Mouse (Mus musculus) neural tube, embryonic 13.5 days (tissue): Measurements from ENCODE around the gene Bcl9l. TPM values are rescaled to one million over a fixed set of nuclear protein-coding genes. Genes with fewer than 3 reads are reported as not detected.

ENCODE experiments used
- ATAC-seq: fragments of 200-750 bp; cut with Nextera tagmentation; 2 replicates; pipeline ENCODE4 v1.8.0; 2017; ENCODE audit warnings: low read depth, mild to moderate bottlenecking, moderate TSS enrichment, moderate library complexity
- H3K27ac ChIP-seq: fragments of 300-500 bp; sonication (generic); replicated peaks from 2 replicates; pipeline ENCODE4 v1.5.1; 2015; ENCODE audit warnings: moderate library complexity, mild to moderate bottlenecking, inconsistent platforms
- H3K27me3 ChIP-seq: fragments of 300-500 bp; sonication (generic); 2 replicates; pipeline ENCODE4 v1.6.1; 2015; ENCODE audit warnings: mild to moderate bottlenecking, inconsistent platforms
- H3K36me3 ChIP-seq: fragments of 300-500 bp; sonication (generic); 2 replicates; pipeline ENCODE4 v1.6.1; 2015; ENCODE audit warnings: mild to moderate bottlenecking, inconsistent platforms
- H3K4me1 ChIP-seq: fragments of 300-500 bp; sonication (generic); replicated peaks from 2 replicates; pipeline ENCODE4 v1.6.1; 2015; ENCODE audit warnings: inconsistent platforms
- H3K4me2 ChIP-seq: fragments of 300-500 bp; sonication (generic); 2 replicates; pipeline ENCODE4 v1.6.1; 2015; ENCODE audit warnings: inconsistent platforms, mild to moderate bottlenecking, moderate library complexity
- H3K4me3 ChIP-seq: fragments of 300-500 bp; sonication (generic); 2 replicates; pipeline ENCODE4 v1.5.1; 2015; ENCODE audit warnings: mild to moderate bottlenecking, inconsistent platforms
- H3K9ac ChIP-seq: fragments of 300-500 bp; sonication (generic); 2 replicates; pipeline ENCODE4 v1.6.1; 2015; ENCODE audit warnings: moderate library complexity, mild to moderate bottlenecking, inconsistent platforms
- H3K9me3 ChIP-seq: fragments of 300-500 bp; sonication (generic); 2 replicates; pipeline ENCODE4 v1.6.1; 2016; ENCODE audit warnings: inconsistent platforms
- WGBS: fragments of 180-500 bp; shearing (Covaris S2); methylation state at CpG from one replicate; pipeline ENCODE4 v1.1.7; 2015; 5-methylcytosine and 5-hydroxymethylcytosine counted together
- polyA plus RNA-seq: library from polyadenylated mRNA; unstranded; fragments of >200 nt; fragmentation: Nextera tagmentation; extraction: Ambion mirVana; gene quantifications from 2 replicates; pipeline ENCODE4 v1.2.1, GENCODE M21; 2015

Bcl9l gene
- polyA plus RNA-seq, 1 experiment from 2014 or later, result 9.4 TPM

DNA sequence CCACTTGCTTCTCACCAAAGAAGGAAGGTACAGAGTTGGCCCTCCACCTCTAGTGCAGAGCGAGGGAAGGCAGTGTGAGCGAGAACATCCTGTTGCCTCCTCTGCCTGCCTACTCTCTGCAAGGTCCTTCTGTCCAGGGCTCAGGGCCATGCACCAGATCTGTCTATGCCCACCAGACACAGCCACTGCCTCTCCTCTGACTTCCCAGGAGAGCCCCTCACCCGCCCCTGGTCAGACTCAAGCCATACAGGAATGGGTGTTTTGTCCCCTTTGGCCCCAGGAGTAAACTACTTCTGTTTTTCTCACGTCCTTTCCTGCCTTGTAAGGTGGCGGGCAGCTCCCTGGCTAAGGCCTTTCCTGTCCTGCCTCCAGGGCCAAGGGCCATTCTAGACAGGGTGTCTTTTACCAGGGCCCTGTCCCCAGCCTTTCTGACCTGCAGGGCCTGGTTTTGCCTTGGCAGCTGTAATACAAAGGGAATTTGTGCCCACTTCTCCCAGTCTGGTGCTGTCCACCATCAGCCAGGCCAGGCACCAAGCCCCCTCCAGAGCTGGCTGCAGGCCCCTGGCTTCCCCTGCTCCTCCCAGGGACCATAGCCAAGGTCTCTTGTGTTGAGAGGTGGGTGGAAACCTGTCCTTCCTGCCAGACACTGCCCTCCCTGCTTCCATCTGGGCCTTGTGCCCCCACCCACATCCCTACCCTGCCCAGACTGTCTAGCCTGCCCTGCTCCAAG is 28.4 kb downstream of the Bcl9l start:
- Histone ChIP-seq H3K4me1 (peaks cover 39% of the 10 kb centered on the region), H3K9ac (no peak overlapping the region), H3K27me3 (peaks cover 6% of the 10 kb centered on the region; the same call in 1 of the 2 replicates), H3K4me3 (no peak overlapping the region), H3K27ac (peak overlapping the region; percentile 38; the same call in 1 of the 2 replicates), H3K9me3 (no peaks in the 10 kb centered on the region), H3K4me2 (0 out of 2 replicates have a peak overlapping the region, but pooled peaks have one; percentile 52), H3K36me3 (peaks cover 33% of the 10 kb centered on the region)
- whole genome bisulfite sequencing, result 71% methylated on average over 5 of the region's 5 CpGs
- ATAC-seq, result no peak

DNA sequence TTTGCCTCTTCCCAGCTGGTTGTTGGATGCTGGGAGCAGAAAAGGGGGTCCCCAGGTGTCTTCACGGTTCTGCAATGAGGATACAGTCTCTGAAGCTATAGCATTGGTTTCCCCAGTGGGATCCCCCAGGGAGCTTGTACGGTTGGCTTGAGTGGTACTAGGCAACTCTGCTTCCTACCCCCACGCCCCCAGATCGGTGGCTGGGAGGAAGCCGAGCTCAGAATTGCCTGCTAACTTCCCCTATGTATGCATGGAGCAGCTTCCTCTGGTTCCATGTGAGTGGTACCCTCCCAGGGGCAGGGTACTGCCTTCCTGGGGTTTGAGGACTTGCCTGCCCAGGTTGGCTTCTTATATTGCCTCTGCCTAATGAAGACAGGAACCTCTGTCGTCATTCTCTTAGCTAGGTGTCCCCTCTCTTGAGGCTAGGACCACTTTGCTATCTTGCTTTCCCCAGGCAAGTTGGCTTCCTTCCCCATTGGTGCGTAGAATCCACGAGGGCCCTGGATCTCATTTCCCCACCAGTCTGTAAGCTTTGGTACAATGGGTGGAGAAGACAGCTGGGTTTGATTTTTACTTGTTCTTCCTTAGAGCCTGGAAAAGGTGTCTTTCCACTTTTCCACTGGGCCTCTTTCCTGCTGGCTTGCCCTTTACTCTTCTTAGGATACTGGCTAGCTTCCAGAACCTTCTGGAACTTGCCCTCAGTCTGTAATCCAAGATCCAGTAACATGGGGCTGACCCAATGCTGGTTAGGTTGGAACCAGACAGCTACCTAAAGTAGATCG is 29.5 kb downstream of the Bcl9l start:
- Histone ChIP-seq H3K4me1 (peaks cover 38% of the 10 kb centered on the region), H3K36me3 (peaks cover 22% of the 10 kb centered on the region), H3K9ac (no peak overlapping the region), H3K4me3 (no peak overlapping the region), H3K27me3 (peaks cover 6% of the 10 kb centered on the region; the same call in 1 of the 2 replicates), H3K4me2 (no peak overlapping the region), H3K9me3 (no peaks in the 10 kb centered on the region), H3K27ac (no peak overlapping the region)
- WGBS, result 74% methylated on average over 9 of the region's 9 CpGs
- ATAC-seq, result no peak

- Histone ChIP-seq H3K4me3 (no peak overlapping the region), H3K4me2 (no peak overlapping the region), H3K9me3 (no peaks in the 10 kb centered on the region), H3K27me3 (peaks cover 6% of the 10 kb centered on the region; the same call in 1 of the 2 replicates), H3K36me3 (peaks cover 17% of the 10 kb centered on the region), H3K4me1 (peaks cover 38% of the 10 kb centered on the region), H3K9ac (no peak overlapping the region), H3K27ac (no peak overlapping the region)
- 85% methylated on average over 3 of the region's 3 CpGs for WGBS
- ATAC-seq, result no peak
Measured at GRCm38 (mm10) chr9:44512717-44513003, 30.0 kb downstream of the Bcl9l start.

DNA sequence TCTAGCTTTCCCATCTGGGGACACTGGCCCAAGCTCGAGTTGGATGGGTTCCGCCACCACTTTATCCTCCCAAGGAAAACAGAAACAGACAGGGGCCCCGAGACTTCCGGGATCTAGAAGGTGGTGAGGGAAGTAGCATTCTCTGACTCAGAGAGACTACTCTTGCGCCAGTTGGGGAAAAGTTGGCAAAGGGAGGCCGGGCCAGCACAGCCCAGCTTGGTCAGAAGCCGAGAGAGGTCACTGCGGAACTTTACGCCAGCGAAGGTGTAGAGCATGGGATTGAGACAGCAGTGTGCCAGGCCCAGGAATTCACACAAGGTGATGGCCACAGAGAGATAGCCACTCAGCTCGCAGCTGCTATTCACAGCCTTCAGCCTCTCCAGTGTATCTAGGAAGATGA is 30.5 kb downstream of the Bcl9l start:
- 90% methylated on average over 11 of the region's 11 CpGs for WGBS
- Histone ChIP-seq H3K4me1 (peaks cover 41% of the 10 kb centered on the region), H3K4me2 (no peak overlapping the region), H3K27me3 (peaks cover 6% of the 10 kb centered on the region; the same call in 1 of the 2 replicates), H3K36me3 (peaks cover 13% of the 10 kb centered on the region), H3K9ac (no peak overlapping the region), H3K9me3 (no peaks in the 10 kb centered on the region), H3K27ac (no peak overlapping the region), H3K4me3 (no peak overlapping the region)
- ATAC-seq, result no peak

DNA sequence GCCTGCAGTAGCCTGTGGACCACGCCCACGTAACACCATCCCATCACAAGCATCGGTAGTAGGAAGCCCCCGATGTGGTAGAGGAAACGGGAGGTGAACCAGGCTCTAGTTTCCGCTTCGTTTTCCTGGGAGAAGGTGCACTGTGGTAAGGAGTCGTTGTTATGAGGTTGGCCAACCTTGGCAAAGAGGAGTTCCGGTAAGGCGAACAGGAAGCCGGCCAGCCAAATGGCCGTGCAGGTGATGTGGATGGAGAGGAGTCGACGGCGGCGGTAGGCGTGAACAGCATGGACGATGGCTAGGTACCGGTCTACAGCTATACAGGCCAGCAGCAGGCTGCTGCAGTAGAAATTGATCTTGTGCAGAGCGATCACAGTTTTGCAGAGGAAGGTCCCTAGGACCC is 31.0 kb downstream of the Bcl9l start:
- H3K36me3 ChIP-seq, result peaks cover 8% of the 10 kb centered on the region
- H3K27me3 ChIP-seq, result peaks cover under 1% of the 10 kb centered on the region; the same call in 1 of the 2 replicates
- H3K4me3 ChIP-seq, result no peak overlapping the region
- WGBS, result 79% methylated on average over 20 of the region's 20 CpGs
- no peak overlapping the region for H3K4me2 ChIP-seq
- peaks cover 42% of the 10 kb centered on the region for H3K4me1 ChIP-seq
- H3K9ac ChIP-seq, result no peak overlapping the region
- no peaks in the 10 kb centered on the region for H3K9me3 ChIP-seq
- ATAC-seq, result no peak
- H3K27ac ChIP-seq, result no peak overlapping the region

GRCm38 (mm10) chr9:44514147-44514546 is 31.5 kb downstream of the Bcl9l start:
- WGBS, result 90% methylated on average over 5 of the region's 5 CpGs
- no peak overlapping the region for H3K4me2 ChIP-seq
- no peak overlapping the region for H3K9ac ChIP-seq
- H3K27me3 ChIP-seq, result no peaks in the 10 kb centered on the region
- no peak overlapping the region for H3K4me3 ChIP-seq
- ATAC-seq, result no peak
- H3K36me3 ChIP-seq, result peaks cover 2% of the 10 kb centered on the region
- peaks cover 38% of the 10 kb centered on the region for H3K4me1 ChIP-seq
- H3K27ac ChIP-seq, result no peak overlapping the region
- no peaks in the 10 kb centered on the region for H3K9me3 ChIP-seq

DNA sequence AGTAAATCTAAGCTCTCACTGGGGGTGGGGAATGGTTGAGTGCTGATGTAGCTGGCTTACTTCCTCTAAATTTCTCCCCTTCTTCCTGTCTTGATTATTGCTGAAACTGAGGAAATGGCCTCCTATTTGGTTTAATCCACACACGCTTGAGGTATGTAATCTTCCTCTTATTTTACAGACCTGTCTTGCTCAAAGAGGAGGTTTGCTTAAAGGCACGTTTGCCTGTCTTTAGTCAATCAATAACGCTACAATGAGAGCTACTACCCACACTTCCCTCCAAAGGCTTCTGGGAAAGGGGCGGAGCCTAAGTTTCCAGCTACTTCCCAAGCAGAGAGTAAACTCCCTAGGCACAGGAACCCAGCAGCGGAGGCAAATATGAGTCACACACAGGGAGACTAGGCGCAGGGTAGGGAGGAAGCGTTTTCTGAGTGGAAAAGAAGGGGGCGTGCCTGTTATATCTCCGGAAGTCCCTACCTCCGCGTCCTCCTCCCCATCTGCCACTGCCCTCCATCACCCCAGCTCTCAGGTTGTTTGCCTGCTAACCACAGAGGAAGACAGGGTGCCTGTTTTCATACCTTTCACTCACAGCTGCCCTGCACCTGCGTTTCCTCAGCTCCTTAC is 32.6 kb downstream of the Bcl9l start:
- Histone ChIP-seq H3K9me3 (no peaks in the 10 kb centered on the region), H3K9ac (no peak overlapping the region), H3K4me3 (no peak overlapping the region), H3K27ac (no peak overlapping the region), H3K4me1 (peaks cover 27% of the 10 kb centered on the region), H3K4me2 (no peak overlapping the region), H3K36me3 (no peaks in the 10 kb centered on the region), H3K27me3 (no peaks in the 10 kb centered on the region)
- ATAC-seq, result no peak
- 73% methylated on average over 12 of the region's 12 CpGs for WGBS

DNA sequence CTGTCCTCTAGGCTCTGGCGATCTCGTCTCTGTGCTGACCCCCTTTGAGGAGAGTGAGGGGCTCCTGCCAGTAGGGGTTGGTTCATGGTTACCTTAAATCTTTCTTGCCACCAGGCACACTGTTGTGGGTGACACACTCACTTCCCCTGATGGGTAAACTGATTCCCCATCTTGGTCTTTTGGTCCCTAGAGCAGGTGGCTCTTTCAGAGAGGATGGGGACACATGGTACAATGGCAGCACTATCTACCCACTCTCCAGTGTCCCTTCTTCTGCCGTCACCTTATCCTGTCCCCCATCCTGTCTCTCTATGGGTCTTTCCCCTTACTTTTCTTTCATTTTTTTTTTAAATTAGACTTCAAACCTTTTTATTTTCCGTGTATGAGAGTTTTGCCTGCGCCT is 33.3 kb downstream of the Bcl9l start:
- Histone ChIP-seq H3K27me3 (no peaks in the 10 kb centered on the region), H3K4me1 (peaks cover 21% of the 10 kb centered on the region), H3K4me2 (no peak overlapping the region), H3K36me3 (no peaks in the 10 kb centered on the region), H3K9me3 (no peaks in the 10 kb centered on the region), H3K9ac (no peak overlapping the region), H3K4me3 (no peak overlapping the region), H3K27ac (no peak overlapping the region)
- ATAC-seq, result no peak
- 88% methylated on average over 5 of the region's 5 CpGs for WGBS

DNA sequence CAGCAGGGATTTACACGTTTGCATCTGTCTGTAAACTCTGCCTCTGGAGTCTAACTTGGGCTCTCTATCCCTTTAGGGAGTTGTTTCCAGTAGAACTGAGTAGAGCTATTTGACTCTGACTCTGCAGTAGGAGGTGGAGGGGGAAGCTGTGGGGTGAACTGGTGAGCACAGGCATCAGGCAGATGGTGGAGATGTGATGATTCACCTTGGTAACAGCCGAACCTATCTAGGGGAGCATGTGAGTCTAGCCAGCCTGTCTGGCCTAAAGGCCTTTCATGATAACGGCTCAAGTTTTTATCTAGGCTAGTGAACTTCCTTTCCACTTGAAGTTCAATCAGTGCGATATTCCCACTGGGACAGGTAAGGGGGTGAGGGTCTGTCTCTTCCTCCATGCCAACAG is 34.7 kb downstream of the Bcl9l start:
- no peaks in the 10 kb centered on the region for H3K27me3 ChIP-seq
- no peak overlapping the region for H3K27ac ChIP-seq
- ATAC-seq, result no peak
- peaks cover 7% of the 10 kb centered on the region for H3K4me1 ChIP-seq
- 74% methylated on average over 4 of the region's 4 CpGs for WGBS
- no peaks in the 10 kb centered on the region for H3K9me3 ChIP-seq
- no peak overlapping the region for H3K4me2 ChIP-seq
- no peak overlapping the region for H3K9ac ChIP-seq
- no peaks in the 10 kb centered on the region for H3K36me3 ChIP-seq
- no peak overlapping the region for H3K4me3 ChIP-seq

DNA sequence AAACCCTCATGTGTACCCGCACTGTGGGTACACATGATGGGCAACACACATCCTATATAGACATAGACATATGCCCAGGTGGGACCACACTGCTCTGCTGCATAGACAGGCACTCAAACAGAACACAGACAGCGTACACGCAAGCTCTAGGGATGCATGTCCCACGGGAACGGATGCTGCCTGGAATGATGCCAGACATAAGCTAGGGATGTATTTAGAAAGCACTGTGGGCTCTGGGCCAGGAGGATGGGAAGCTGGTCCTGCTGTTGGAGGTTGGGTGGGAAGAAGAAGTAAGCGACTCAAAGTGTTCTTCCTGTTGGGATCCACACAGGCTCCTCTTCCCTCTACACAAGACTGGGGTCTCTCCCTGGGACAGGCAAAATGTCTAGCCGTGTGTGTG is 35.4 kb downstream of the Bcl9l start:
- H3K4me3 ChIP-seq, result no peak overlapping the region
- H3K27me3 ChIP-seq, result no peaks in the 10 kb centered on the region
- WGBS, result 76% methylated on average over 7 of the region's 7 CpGs
- no peak overlapping the region for H3K9ac ChIP-seq
- H3K27ac ChIP-seq, result no peak overlapping the region
- H3K36me3 ChIP-seq, result no peaks in the 10 kb centered on the region
- H3K9me3 ChIP-seq, result no peaks in the 10 kb centered on the region
- ATAC-seq, result no peak
- H3K4me2 ChIP-seq, result no peak overlapping the region
- peaks cover 4% of the 10 kb centered on the region; the same call in 1 of the 2 replicates for H3K4me1 ChIP-seq

GRCm38 (mm10) chr9:44521927-44522326 is 39.3 kb downstream of the Bcl9l start:
- Histone ChIP-seq H3K9ac (no peak overlapping the region), H3K4me2 (no peak overlapping the region), H3K4me1 (peaks cover 4% of the 10 kb centered on the region; the same call in 1 of the 2 replicates), H3K36me3 (no peaks in the 10 kb centered on the region), H3K4me3 (no peak overlapping the region), H3K27me3 (no peaks in the 10 kb centered on the region), H3K27ac (no peak overlapping the region), H3K9me3 (no peaks in the 10 kb centered on the region)
- 84% methylated on average over 10 of the region's 10 CpGs for WGBS
- no peak for ATAC-seq

DNA sequence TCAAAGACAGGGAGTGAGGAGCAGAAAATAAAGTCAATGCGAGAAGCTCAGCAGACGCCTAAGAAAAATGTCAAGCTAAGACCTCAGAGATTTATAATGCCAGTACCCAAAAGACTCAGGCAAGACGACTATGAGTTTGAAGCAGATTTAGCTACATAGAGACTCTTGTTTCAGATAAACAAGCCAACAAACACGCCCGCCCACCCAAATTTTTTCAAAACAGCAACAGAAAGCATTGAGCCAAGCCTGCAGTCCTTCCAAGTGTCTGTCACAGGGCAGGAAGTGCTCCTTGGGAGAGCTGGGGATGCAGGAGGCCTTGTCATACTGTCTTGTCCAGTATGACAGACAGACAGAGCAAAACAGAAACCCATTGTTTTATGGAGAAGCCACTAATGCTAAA is 41.1 kb downstream of the Bcl9l start:
- Histone ChIP-seq H3K4me2 (no peak overlapping the region), H3K9me3 (no peaks in the 10 kb centered on the region), H3K9ac (no peak overlapping the region), H3K4me1 (no peaks in the 10 kb centered on the region), H3K36me3 (no peaks in the 10 kb centered on the region), H3K27ac (no peak overlapping the region), H3K27me3 (no peaks in the 10 kb centered on the region), H3K4me3 (no peak overlapping the region)
- ATAC-seq, result no peak
- 75% methylated on average over 5 of the region's 5 CpGs for WGBS
